Mouse (Mus musculus) CD4-positive naive resting alpha-beta T cell, adult 57 days (primary cell): ENCODE results near the gene Ubap2. TPM values are rescaled to one million over a fixed set of nuclear protein-coding genes. Genes with fewer than 3 reads are reported as not detected.

ENCODE experiments used
- total RNA-seq: library from RNA; stranded (reverse); gene quantifications from one replicate; pipeline ENCODE4 v1.2.4, GENCODE M21; 2023

The Ubap2 gene
- total RNA-seq, result 75.7 TPM

DNA sequence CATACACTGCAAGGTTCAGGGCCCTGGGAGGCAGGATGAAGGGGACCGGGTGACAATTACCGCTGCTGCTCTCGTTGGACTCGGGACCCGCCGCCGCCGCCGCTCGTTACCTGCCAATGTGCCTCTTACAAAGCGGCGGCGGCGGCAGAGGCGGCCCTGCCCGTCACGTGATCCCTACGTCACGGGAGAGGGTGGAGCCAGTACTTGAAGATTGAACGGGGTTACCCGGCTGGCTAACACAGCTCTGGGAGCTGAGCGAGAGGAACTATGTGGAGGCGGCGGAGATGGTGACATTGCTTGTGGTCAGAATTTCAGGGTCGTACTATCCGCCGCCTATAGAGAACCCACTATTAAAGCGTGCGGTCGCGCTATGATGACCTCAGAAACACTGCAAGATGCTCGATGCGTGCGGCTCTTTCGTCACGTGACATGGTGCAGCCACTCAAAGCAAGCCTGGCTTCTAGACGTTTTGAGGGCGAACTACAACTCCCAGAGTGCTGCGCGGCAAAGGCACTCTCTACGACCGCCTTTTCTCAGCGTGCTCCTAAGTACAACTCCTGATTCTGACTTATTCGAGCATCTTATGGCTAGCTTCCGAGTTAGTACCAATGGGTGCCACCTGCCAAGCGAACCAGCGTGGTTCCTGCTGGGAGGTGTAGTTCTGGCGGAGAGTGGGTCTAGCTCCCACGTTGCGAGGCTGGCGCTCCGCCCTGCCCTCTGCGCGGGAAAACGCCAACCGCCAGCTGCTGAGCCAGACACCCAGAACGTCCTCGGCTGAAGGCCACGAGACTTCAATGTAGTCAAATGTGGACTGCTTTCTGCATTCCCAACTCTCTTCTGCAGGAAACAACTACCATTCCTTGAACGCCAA is at the start of gene Ubap2:
Gene Ubap2, minus strand, starts transcription at position 165 of the 871 bp plus-strand sequence.

DNA sequence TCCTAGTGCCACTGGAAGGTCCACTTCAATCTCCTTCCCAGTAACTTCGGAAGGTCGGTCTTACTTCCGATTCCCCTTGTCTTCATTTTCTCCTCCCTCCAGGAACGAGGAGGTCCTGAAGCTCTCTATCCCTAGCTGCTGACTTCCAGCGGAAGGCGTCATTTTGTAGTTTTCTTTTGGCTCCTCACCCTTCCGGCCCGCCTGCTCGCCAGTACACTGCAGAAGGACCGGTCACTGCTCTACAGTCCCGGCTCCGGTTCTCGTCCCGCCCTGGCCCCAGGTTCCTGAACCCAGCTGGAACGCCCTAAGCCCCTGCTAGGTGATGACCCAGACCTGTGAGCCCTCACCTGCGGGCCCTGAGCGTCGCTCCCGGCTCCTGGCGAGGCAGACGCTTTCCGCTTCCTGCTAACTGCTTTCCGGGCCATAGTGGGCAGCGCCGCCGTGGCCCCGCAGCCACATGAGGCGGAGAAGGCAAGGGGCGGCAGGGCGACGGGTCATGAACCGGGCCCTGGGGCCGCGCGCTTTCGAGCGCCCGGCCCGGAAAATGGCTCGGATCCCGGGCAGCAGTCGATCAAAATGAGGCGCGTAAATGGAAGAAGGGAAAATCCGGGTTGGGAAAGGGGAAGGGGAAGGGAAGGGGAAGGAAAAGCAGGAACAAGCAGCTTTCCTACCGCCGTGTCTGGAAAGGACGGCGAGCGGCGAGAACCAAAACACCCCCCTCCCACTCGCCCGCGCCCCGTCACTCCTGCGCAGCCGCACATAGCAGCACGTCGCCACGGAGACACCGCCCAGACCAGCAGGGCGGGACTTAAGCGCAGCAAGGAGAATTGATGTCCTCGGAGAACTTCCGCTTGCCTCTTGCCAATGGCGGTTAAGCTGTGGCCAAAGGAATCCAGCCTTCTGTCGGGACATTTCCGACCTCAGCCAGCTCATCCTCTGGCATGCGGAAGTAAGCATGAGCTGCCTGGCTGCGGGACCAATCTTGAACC is 39.5 kb upstream of the Ubap2 start, which contains the start of gene Dcaf12:
Gene Dcaf12, minus strand, starts transcription at position 749 of the 989 bp plus-strand sequence.

Other genes with a start within 250 kb of the Ubap2 start
- not detected for gene Aqp7, start 227.0 kb downstream of the Ubap2 start, total RNA-seq
- gene Aqp3, start 177.0 kb downstream of the Ubap2 start, total RNA-seq, result 62.2 TPM
- 66.9 TPM for gene Nol6, start 150.7 kb downstream of the Ubap2 start, total RNA-seq
- gene Ube2r2, start 139.4 kb downstream of the Ubap2 start, total RNA-seq, result 72.2 TPM
- gene Dcaf12, start 39.7 kb upstream of the Ubap2 start, total RNA-seq, result 32.9 TPM
- gene Ubap1, start 73.9 kb upstream of the Ubap2 start, total RNA-seq, result 45.2 TPM
- 0.95 TPM for gene Kif24, start 189.7 kb upstream of the Ubap2 start, total RNA-seq
- gene Nudt2, start 190.0 kb upstream of the Ubap2 start, total RNA-seq, result 6.8 TPM
- not detected for gene AI464131, start 227.9 kb upstream of the Ubap2 start, total RNA-seq
- not detected for gene 1110017D15Rik, start 242.2 kb upstream of the Ubap2 start, total RNA-seq